Mouse (Mus musculus) heart, embryonic 10.5 days (tissue): ENCODE data around the gene Zfp949. TPM values are rescaled to one million over a fixed set of nuclear protein-coding genes. Genes with fewer than 3 reads are reported as not detected.
"Not testable (repeated sequence)": the region's sequence is repeated elsewhere in the genome, so short reads cannot be mapped to it uniquely, and the experiment has no call there.

Experiments used
- DNase-seq: peaks from one replicate; pipeline ENCODE4 v3.0.0-alpha.2; 2017; ENCODE audit warnings: low spot score
- H3K27ac ChIP-seq: fragments of 300-500 bp; sonication (generic); 2 replicates; pipeline ENCODE4 v1.5.1; 2016; ENCODE audit warnings: mild to moderate bottlenecking
- H3K27me3 ChIP-seq: fragments of 300-500 bp; sonication (generic); 2 replicates; pipeline ENCODE4 v1.6.1; 2016; ENCODE audit warnings: mild to moderate bottlenecking; ENCODE audit not compliant: poor library complexity, insufficient read depth, severe bottlenecking
- H3K36me3 ChIP-seq: fragments of 300-500 bp; sonication (generic); 2 replicates; pipeline ENCODE4 v1.6.1; 2016; ENCODE audit warnings: mild to moderate bottlenecking, moderate library complexity
- H3K4me1 ChIP-seq: fragments of 300-500 bp; sonication (generic); 2 replicates; pipeline ENCODE4 v1.6.1; 2016; ENCODE audit warnings: mild to moderate bottlenecking
- H3K4me3 ChIP-seq: fragments of 300-500 bp; sonication (generic); 2 replicates; pipeline ENCODE4 v1.5.1; 2016; ENCODE audit warnings: mild to moderate bottlenecking, moderate library complexity
- H3K9me3 ChIP-seq: fragments of 300-500 bp; sonication (generic); 2 replicates; pipeline ENCODE4 v1.6.1; 2016; ENCODE audit warnings: mild to moderate bottlenecking, moderate library complexity
- WGBS: fragments of 180-500 bp; shearing (Covaris S2); methylation state at CpG from one replicate; pipeline ENCODE4 v1.1.7; 2016; 5-methylcytosine and 5-hydroxymethylcytosine counted together
- polyA plus RNA-seq: library from polyadenylated mRNA; unstranded; fragments of >200 nt; fragmentation: Nextera tagmentation; extraction: Ambion mirVana; gene quantifications from 2 replicates; pipeline ENCODE4 v1.2.1, GENCODE M21; 2016

Zfp949 gene
- polyA plus RNA-seq, 1 experiment from 2014 or later, result 6.2 TPM

DNA sequence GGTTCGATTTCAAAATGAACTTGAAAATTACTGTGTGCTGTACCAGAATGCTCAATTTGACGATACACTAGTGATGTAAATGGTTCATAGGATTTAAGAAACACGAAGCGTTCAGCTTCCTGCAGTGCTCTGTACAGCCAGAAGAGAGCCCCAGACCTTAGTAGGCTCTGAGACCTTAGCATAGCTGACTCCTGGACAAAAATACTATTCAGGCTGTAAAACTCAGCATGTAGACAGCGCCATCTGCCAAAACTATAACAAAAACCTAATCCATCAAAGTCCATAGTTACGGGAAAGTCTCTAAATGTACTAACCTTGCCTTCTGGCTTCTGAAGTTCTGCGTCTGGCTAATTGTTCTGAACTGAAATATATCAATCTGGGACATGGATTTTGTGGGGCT is 550 bp upstream of the Zfp949 start:
- whole genome bisulfite sequencing, result 35% methylated on average over 7 of the region's 7 CpGs
- no peak for DNase-seq
- H3K27ac ChIP-seq, result peak overlapping the region; percentile 88; the same call in 1 of the 2 replicates

GRCm38 (mm10) chr9:88548614-88548945 is 760 bp downstream of the Zfp949 start:
- 0 out of 2 replicates have a peak, but pooled peaks cover 8% of the 10 kb centered on the region for H3K36me3 ChIP-seq
- no peaks in the 10 kb centered on the region for H3K27me3 ChIP-seq
- WGBS, result 4% methylated on average over 8 of the region's 8 CpGs
- no peak for DNase-seq
- peak overlapping the region; percentile 88 for H3K27ac ChIP-seq
- peak overlapping the region; percentile 90 for H3K4me3 ChIP-seq
- peaks cover 13% of the 10 kb centered on the region; the same call in 1 of the 2 replicates for H3K4me1 ChIP-seq
- no peaks in the 10 kb centered on the region for H3K9me3 ChIP-seq

More for the DNA sequence above, 550 bp upstream of the Zfp949 start:
- no peaks in the 10 kb centered on the region for H3K9me3 ChIP-seq
- H3K4me1 ChIP-seq, result peaks cover 13% of the 10 kb centered on the region; the same call in 1 of the 2 replicates
- H3K4me3 ChIP-seq, result peak overlapping the region; percentile 90
- H3K27me3 ChIP-seq, result no peaks in the 10 kb centered on the region
- no peaks in the 10 kb centered on the region for H3K36me3 ChIP-seq

DNA sequence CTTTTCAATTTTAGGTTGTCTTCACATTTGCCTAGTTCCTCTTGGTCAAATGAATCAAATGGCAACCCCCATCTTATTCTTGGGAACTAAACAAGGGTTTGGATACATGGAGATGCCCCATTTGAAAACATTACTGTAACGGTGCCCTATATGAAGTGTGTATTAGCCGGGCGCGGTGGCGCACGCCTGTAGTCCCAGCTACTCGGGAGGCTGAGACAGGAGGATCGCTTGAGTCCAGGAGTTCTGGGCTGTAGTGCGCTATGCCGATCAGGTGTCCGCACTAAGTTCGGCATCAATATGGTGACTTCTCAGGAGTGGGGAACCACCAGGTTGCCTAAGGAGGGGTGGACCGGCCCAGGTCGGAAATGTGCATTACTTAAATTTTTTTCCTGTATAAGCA is 5.3 kb downstream of the Zfp949 start:
- H3K36me3 ChIP-seq, result peaks cover 22% of the 10 kb centered on the region
- DNase-seq, result no peak
- H3K27me3 ChIP-seq, result no peaks in the 10 kb centered on the region
- no peak overlapping the region for H3K4me3 ChIP-seq
- no peak overlapping the region for H3K27ac ChIP-seq
- no peaks in the 10 kb centered on the region for H3K9me3 ChIP-seq
- peaks cover 13% of the 10 kb centered on the region; the same call in 1 of the 2 replicates for H3K4me1 ChIP-seq
- 98% methylated on average over 14 of the region's 14 CpGs for WGBS

- Histone ChIP-seq H3K4me1 (no peaks in the 10 kb centered on the region), H3K27me3 (no peaks in the 10 kb centered on the region), H3K36me3 (peaks cover 46% of the 10 kb centered on the region), H3K4me3 (no peak overlapping the region), H3K9me3 (0 out of 2 replicates have a peak, but pooled peaks cover 2% of the 10 kb centered on the region), H3K27ac (no peak overlapping the region)
- WGBS, result 81% methylated on average over 4 of the region's 4 CpGs
- DNase-seq, result no peak
Measured at GRCm38 (mm10) chr9:88558146-88558545, 10.3 kb downstream of the Zfp949 start.

- not testable (repeated sequence) for H3K9me3 ChIP-seq, H3K27me3 ChIP-seq, H3K4me3 ChIP-seq, H3K4me1 ChIP-seq, DNase-seq, H3K27ac ChIP-seq
- peaks cover 54% of the 10 kb centered on the region for H3K36me3 ChIP-seq
- WGBS, result 93% methylated on average over 2 of the region's 2 CpGs
Measured at GRCm38 (mm10) chr9:88561476-88561875, 13.7 kb downstream of the Zfp949 start.

GRCm38 (mm10) chr9:88570471-88570870 is 22.7 kb downstream of the Zfp949 start:
- not testable (repeated sequence) for H3K4me3 ChIP-seq
- peaks cover 44% of the 10 kb centered on the region for H3K36me3 ChIP-seq

GRCm38 (mm10) chr9:88580591-88580990 is 32.8 kb downstream of the Zfp949 start, which contains the start of gene Trim43a:
Gene Trim43a, plus strand, starts transcription at chr9:88580891.
- H3K36me3 ChIP-seq, H3K27me3 ChIP-seq, DNase-seq, H3K27ac ChIP-seq, H3K4me3 ChIP-seq, H3K4me1 ChIP-seq, H3K9me3 ChIP-seq: not testable (repeated sequence)
- 63% methylated on average over 2 of the region's 2 CpGs for WGBS

More at GRCm38 (mm10) chr9:88570471-88570870, 22.7 kb downstream of the Zfp949 start:
- WGBS, result 93% methylated on average over 3 of the region's 3 CpGs
- not testable (repeated sequence) for H3K27ac ChIP-seq, DNase-seq, H3K27me3 ChIP-seq, H3K4me1 ChIP-seq
- peaks cover 19% of the 10 kb centered on the region for H3K9me3 ChIP-seq

DNA sequence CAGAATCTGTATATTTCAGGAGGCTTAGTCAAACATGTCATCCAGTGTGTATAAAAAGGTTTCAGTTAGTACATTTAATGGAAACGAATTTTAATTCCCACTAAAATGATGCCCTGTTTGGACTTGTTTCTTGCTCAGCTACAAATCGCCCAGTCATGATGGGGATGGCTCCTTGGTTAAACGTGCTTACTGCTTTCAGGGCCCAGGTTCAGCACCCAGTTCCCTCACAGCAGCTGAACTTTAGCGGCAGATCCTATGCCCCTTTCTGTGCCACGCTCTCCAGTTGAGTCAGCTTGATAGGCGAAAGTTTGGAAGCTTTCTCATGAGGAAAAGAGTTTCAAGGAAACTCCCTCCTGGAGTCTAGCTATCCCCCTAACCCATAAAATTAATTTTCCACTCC is 45.9 kb downstream of the Zfp949 start:
- not testable (repeated sequence) for DNase-seq, H3K27me3 ChIP-seq, H3K4me1 ChIP-seq, H3K4me3 ChIP-seq, H3K36me3 ChIP-seq, H3K27ac ChIP-seq, H3K9me3 ChIP-seq
- 73% methylated on average over 6 of the region's 6 CpGs for WGBS

DNA sequence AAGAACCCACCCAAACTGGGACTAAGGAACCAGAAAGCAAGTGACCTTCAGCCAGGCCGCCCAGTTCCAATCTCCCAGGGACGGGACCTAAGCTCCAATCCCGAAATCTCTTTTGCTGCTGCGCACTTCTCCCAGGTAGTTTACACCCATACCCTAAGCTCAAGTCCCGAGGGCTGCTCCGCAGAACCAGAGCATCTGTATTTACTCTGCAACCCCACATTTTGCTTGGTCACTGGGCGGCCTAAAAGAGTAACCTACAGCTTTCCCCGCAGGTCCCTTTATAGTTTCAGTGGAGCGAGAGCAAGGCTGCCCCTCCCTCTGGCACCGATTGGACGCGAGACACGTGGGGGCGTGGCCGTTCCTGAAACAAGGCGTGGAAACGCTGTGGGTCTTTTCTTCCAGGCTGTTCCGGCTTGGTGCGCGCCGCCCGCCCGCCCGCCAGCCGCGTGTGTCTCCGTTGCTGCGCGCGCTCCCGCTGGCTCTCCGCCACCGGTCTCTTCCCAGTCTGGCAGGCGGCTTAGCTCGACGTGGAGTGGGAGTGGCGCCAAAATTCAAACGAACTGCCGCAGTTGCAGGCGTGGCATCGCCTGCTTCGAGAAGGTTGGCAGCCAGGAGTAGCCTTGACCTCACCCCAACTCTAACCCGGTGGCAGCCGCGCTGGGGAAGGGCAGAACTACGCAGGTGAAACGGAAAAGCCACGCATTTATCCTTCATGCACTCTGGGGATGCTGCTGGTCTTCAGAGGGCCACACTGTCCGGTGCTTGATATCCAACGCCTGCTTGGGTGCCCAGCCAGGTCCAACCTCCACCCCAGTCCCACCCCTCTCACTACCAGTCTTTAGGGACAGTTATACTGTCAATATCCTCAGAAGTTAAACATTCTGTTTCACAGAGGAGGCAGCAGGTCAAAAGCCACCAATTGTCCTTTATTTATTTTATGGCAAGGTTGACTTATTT is 51.7 kb downstream of the Zfp949 start:
- 2% methylated on average over 47 of the region's 50 CpGs for WGBS
- not testable (repeated sequence) for H3K36me3 ChIP-seq, H3K4me1 ChIP-seq, H3K27me3 ChIP-seq, H3K9me3 ChIP-seq
- Histone ChIP-seq H3K4me3 (peak overlapping the region; percentile 50), H3K27ac (0 out of 2 replicates have a peak overlapping the region, but pooled peaks have one; percentile 29)
- peak; percentile 96 for DNase-seq

Other genes starting within 250 kb of the Zfp949 start
- 1.9 and 2.4 TPM in 2 replicates for gene Nt5e, start 220.8 kb upstream of the Zfp949 start, polyA plus RNA-seq
- 25.4 and 29.9 TPM in 2 replicates for gene Snx14, start 109.1 kb upstream of the Zfp949 start, polyA plus RNA-seq
- gene Gm20537, start 91.4 kb upstream of the Zfp949 start, polyA plus RNA-seq, result 0.58 and 0.78 TPM in 2 replicates
- gene Syncrip, start 65.4 kb upstream of the Zfp949 start, polyA plus RNA-seq, result 78.4 and 96.1 TPM in 2 replicates
- 0.06 and 0.16 TPM in 2 replicates for gene Trim43a, start 32.9 kb downstream of the Zfp949 start, polyA plus RNA-seq
- 21.1 and 28.8 TPM in 2 replicates for gene Mthfsl, start 172.3 kb downstream of the Zfp949 start, polyA plus RNA-seq
- 0.17 TPM in 1 of 2 replicates, not detected in the other for gene Bcl2a1d, start 183.9 kb downstream of the Zfp949 start, polyA plus RNA-seq